Mouse (Mus musculus) retina, adult 2 months (tissue): ENCODE results near the gene Ubac2.

Source experiments
- DNase-seq: peaks from one replicate; pipeline ENCODE4 v3.0.0-alpha.2; 2012; ENCODE audit warnings: low read depth, low spot score

Ubac2 gene

GRCm38 (mm10) chr14:121924876-121925275, 46.5 kb downstream of the Ubac2 start:
- DNase-seq, result no peak

GRCm38 (mm10) chr14:121926901-121927300, 48.5 kb downstream of the Ubac2 start:
- no peak for DNase-seq

- no peak for DNase-seq
These were observed 49.0 kb downstream of the Ubac2 start for GRCm38 (mm10) chr14:121927451-121927850.

- peak; percentile 23 for DNase-seq
These were observed 50.1 kb downstream of the Ubac2 start for GRCm38 (mm10) chr14:121928375-121929137.

- DNase-seq, result no peak
These were observed 51.0 kb downstream of the Ubac2 start for GRCm38 (mm10) chr14:121929243-121929951.

- DNase-seq, result no peak
These were observed 52.4 kb downstream of the Ubac2 start for GRCm38 (mm10) chr14:121930731-121931383.

GRCm38 (mm10) chr14:121931594-121931993, 53.2 kb downstream of the Ubac2 start:
- no peak for DNase-seq

GRCm38 (mm10) chr14:121932180-121932579, 53.8 kb downstream of the Ubac2 start:
- DNase-seq, result no peak

GRCm38 (mm10) chr14:121933906-121934596, 55.6 kb downstream of the Ubac2 start:
- no peak for DNase-seq

GRCm38 (mm10) chr14:121934597-121934946, 56.2 kb downstream of the Ubac2 start:
- no peak for DNase-seq

GRCm38 (mm10) chr14:121936356-121936755, 57.9 kb downstream of the Ubac2 start:
- DNase-seq, result no peak

- no peak for DNase-seq
These were observed 58.4 kb downstream of the Ubac2 start for GRCm38 (mm10) chr14:121936856-121937255.

GRCm38 (mm10) chr14:121937601-121938255, 59.3 kb downstream of the Ubac2 start:
- no peak for DNase-seq

- no peak for DNase-seq
These were observed 60.1 kb downstream of the Ubac2 start for GRCm38 (mm10) chr14:121938256-121939191.

GRCm38 (mm10) chr14:121939582-121939981, 61.2 kb downstream of the Ubac2 start:
- no peak for DNase-seq

GRCm38 (mm10) chr14:121946131-121946530, 67.7 kb downstream of the Ubac2 start:
- no peak for DNase-seq

- no peak for DNase-seq
These were observed 68.3 kb downstream of the Ubac2 start for GRCm38 (mm10) chr14:121946728-121947127.

GRCm38 (mm10) chr14:121947201-121947760, 68.9 kb downstream of the Ubac2 start:
- no peak for DNase-seq

GRCm38 (mm10) chr14:121947966-121948365, 69.5 kb downstream of the Ubac2 start:
- no peak for DNase-seq

GRCm38 (mm10) chr14:121949436-121949835, 71.0 kb downstream of the Ubac2 start:
- no peak for DNase-seq
